Mouse (Mus musculus): ENCODE data around the gene Corin. TPM values are rescaled to one million over a fixed set of nuclear protein-coding genes. Genes with fewer than 3 reads are reported as not detected.

Gene Corin
- polyA plus RNA-seq (2014; fragmentation: Nextera tagmentation; extraction: Ambion mirVana): 1.8 and 3.5 TPM in 2 replicates

DNA sequence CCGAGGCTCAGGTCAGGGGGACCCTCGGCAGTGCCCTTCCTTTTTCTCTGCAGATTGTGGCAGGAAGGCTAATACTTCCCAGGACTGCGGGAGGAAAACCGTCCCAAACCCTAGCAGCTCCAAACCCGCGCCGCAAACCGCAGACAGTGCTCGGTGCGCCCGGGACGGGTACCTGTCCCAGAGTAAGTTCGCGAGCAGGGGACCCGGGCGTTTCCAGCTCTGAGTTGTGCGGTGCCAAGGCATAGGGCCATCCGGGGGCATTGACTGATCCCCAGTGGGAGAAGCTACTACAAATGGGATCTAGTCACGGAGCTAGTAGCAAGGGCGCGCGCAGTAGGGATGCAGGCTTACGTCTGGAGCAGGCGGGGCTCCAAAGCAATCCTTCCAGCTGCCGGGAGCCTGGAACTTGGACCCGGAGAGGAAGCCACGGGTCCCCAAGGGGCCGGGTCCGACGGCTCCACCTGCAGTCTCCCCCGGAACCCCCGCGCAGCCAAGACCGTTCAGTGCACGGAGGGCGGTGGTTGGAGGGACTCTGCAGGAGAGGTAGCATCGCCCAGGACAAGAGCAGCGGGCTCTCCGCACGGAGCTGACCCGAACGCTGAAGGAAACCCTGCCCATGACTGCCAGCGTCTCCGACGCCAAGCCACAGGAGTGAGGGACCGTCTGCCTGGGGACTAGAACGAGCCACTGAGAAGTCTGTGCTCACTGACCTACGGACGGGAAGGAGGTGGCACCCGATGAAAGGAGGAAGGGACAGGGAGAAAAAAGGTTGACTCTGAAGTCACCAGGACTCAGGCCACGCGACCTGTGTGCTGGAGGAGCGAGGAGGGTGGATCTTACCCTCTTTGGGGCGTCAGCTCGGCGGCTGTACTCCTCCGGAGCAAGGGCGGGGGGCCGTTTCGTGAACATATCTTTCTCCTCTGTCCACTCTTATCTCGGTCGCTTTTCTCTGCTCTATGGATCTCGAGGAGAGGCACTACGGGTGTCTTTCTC is at the start of gene Corin:
Gene Corin (minus strand): TSS at position 943 of the 993 bp plus-strand sequence.
- ATAC-seq (ENCODE audit: low FRiP score, low TSS enrichment): peak; percentile 68
- H3K27me3 ChIP-seq (ENCODE audit: control insufficient read depth, insufficient read depth, low read length): peaks cover 25% of the 10 kb centered on the region
- no peaks in the 10 kb centered on the region for H3K9me3 ChIP-seq (ENCODE audit: control insufficient read depth, low read length)
- H3K27ac ChIP-seq (ENCODE audit: low read depth, low read length): no peak within 1 kb of the TSS
- WGBS: 2% methylated on average over 64 of the region's 64 CpGs
- peak within 1 kb of the TSS; percentile 38; the same call in 1 of the 2 replicates for H3K9ac ChIP-seq (ENCODE audit: low read depth, low read length)
- 0 out of 2 replicates have a peak, but pooled peaks cover 5% of the 10 kb centered on the region for H3K4me1 ChIP-seq (ENCODE audit: control insufficient read depth, insufficient read depth, low read length)
- peak within 1 kb of the TSS; percentile 40 for H3K4me3 ChIP-seq (ENCODE audit: low read length)
- peak within 1 kb of the TSS; percentile 63 for H3K4me2 ChIP-seq (replicated peaks; ENCODE audit: low read depth, low read length)
- no peaks in the 10 kb centered on the region for H3K36me3 ChIP-seq (ENCODE audit: control insufficient read depth, insufficient read depth, low read length)

GRCm38 (mm10) chr5:72551209-72551608 is 46.9 kb upstream of the Corin start:
- ATAC-seq (ENCODE audit: low FRiP score, low TSS enrichment): no peak
- Histone ChIP-seq H3K27me3 (ENCODE audit: control insufficient read depth, insufficient read depth, low read length) (no peaks in the 10 kb centered on the region), H3K9ac (ENCODE audit: low read depth, low read length) (no peak overlapping the region), H3K4me2 (replicated peaks; ENCODE audit: low read depth, low read length) (no peak overlapping the region), H3K9me3 (ENCODE audit: control insufficient read depth, low read length) (no peaks in the 10 kb centered on the region), H3K36me3 (ENCODE audit: control insufficient read depth, insufficient read depth, low read length) (peaks cover 39% of the 10 kb centered on the region; the same call in 1 of the 2 replicates), H3K27ac (ENCODE audit: low read depth, low read length) (no peak overlapping the region), H3K4me1 (ENCODE audit: control insufficient read depth, insufficient read depth, low read length) (no peaks in the 10 kb centered on the region), H3K4me3 (ENCODE audit: low read length) (no peak overlapping the region)
- WGBS: 88% methylated on average over 3 of the region's 3 CpGs

GRCm38 (mm10) chr5:72528896-72529295 is 24.6 kb upstream of the Corin start:
- no peak overlapping the region for H3K4me2 ChIP-seq (replicated peaks; ENCODE audit: low read depth, low read length)

GRCm38 (mm10) chr5:72513808-72514207 is 9.5 kb upstream of the Corin start:
- Histone ChIP-seq H3K9ac (ENCODE audit: low read depth, low read length) (no peak overlapping the region), H3K36me3 (ENCODE audit: control insufficient read depth, insufficient read depth, low read length) (peaks cover 29% of the 10 kb centered on the region), H3K4me2 (replicated peaks; ENCODE audit: low read depth, low read length) (no peak overlapping the region), H3K4me3 (ENCODE audit: low read length) (no peak overlapping the region), H3K27me3 (ENCODE audit: control insufficient read depth, insufficient read depth, low read length) (no peaks in the 10 kb centered on the region), H3K9me3 (ENCODE audit: control insufficient read depth, low read length) (no peaks in the 10 kb centered on the region), H3K27ac (ENCODE audit: low read depth, low read length) (no peak overlapping the region), H3K4me1 (ENCODE audit: control insufficient read depth, insufficient read depth, low read length) (no peaks in the 10 kb centered on the region)
- 84% methylated on average over 5 of the region's 5 CpGs for WGBS
- no peak for ATAC-seq (ENCODE audit: low FRiP score, low TSS enrichment)

More at GRCm38 (mm10) chr5:72528896-72529295, 24.6 kb upstream of the Corin start:
- Histone ChIP-seq H3K27me3 (ENCODE audit: control insufficient read depth, insufficient read depth, low read length) (no peaks in the 10 kb centered on the region), H3K36me3 (ENCODE audit: control insufficient read depth, insufficient read depth, low read length) (peaks cover 36% of the 10 kb centered on the region), H3K9ac (ENCODE audit: low read depth, low read length) (no peak overlapping the region), H3K9me3 (ENCODE audit: control insufficient read depth, low read length) (no peaks in the 10 kb centered on the region), H3K27ac (ENCODE audit: low read depth, low read length) (no peak overlapping the region), H3K4me3 (ENCODE audit: low read length) (no peak overlapping the region), H3K4me1 (ENCODE audit: control insufficient read depth, insufficient read depth, low read length) (no peaks in the 10 kb centered on the region)
- 96% methylated on average over 3 of the region's 3 CpGs for WGBS
- no peak for ATAC-seq (ENCODE audit: low FRiP score, low TSS enrichment)

- peak; percentile 18; the same call in 1 of the 2 replicates for ATAC-seq (ENCODE audit: low FRiP score, low TSS enrichment)
- WGBS: 79% methylated on average over 5 of the region's 5 CpGs
- peaks cover 25% of the 10 kb centered on the region for H3K27me3 ChIP-seq (ENCODE audit: control insufficient read depth, insufficient read depth, low read length)
These were observed 1.5 kb upstream of the Corin start for GRCm38 (mm10) chr5:72505740-72506139.

GRCm38 (mm10) chr5:72502778-72503177 is 1.5 kb downstream of the Corin start:
- H3K9me3 ChIP-seq (ENCODE audit: control insufficient read depth, low read length): no peaks in the 10 kb centered on the region
- peak overlapping the region; percentile 63; the same call in 1 of the 2 replicates for H3K4me2 ChIP-seq (replicated peaks; ENCODE audit: low read depth, low read length)
- WGBS: 65% methylated on average over 8 of the region's 8 CpGs
- peaks cover 25% of the 10 kb centered on the region for H3K27me3 ChIP-seq (ENCODE audit: control insufficient read depth, insufficient read depth, low read length)
- H3K4me1 ChIP-seq (ENCODE audit: control insufficient read depth, insufficient read depth, low read length): 0 out of 2 replicates have a peak, but pooled peaks cover 5% of the 10 kb centered on the region
- ATAC-seq (ENCODE audit: low FRiP score, low TSS enrichment): no peak
- no peaks in the 10 kb centered on the region for H3K36me3 ChIP-seq (ENCODE audit: control insufficient read depth, insufficient read depth, low read length)
- H3K9ac ChIP-seq (ENCODE audit: low read depth, low read length): no peak overlapping the region
- H3K27ac ChIP-seq (ENCODE audit: low read depth, low read length): no peak overlapping the region
- H3K4me3 ChIP-seq (ENCODE audit: low read length): 0 out of 2 replicates have a peak overlapping the region, but pooled peaks have one; percentile 40

More at GRCm38 (mm10) chr5:72505740-72506139, 1.5 kb upstream of the Corin start:
- H3K4me2 ChIP-seq (replicated peaks; ENCODE audit: low read depth, low read length): no peak overlapping the region
- 0 out of 2 replicates have a peak, but pooled peaks cover 5% of the 10 kb centered on the region for H3K4me1 ChIP-seq (ENCODE audit: control insufficient read depth, insufficient read depth, low read length)
- no peak overlapping the region for H3K9ac ChIP-seq (ENCODE audit: low read depth, low read length)
- no peak overlapping the region for H3K27ac ChIP-seq (ENCODE audit: low read depth, low read length)
- no peaks in the 10 kb centered on the region for H3K9me3 ChIP-seq (ENCODE audit: control insufficient read depth, low read length)
- no peaks in the 10 kb centered on the region for H3K36me3 ChIP-seq (ENCODE audit: control insufficient read depth, insufficient read depth, low read length)
- no peak overlapping the region for H3K4me3 ChIP-seq (ENCODE audit: low read length)

GRCm38 (mm10) chr5:72501763-72502162 is 2.5 kb downstream of the Corin start:
- H3K9me3 ChIP-seq (ENCODE audit: control insufficient read depth, low read length): no peaks in the 10 kb centered on the region
- H3K36me3 ChIP-seq (ENCODE audit: control insufficient read depth, insufficient read depth, low read length): no peaks in the 10 kb centered on the region
- no peak overlapping the region for H3K27ac ChIP-seq (ENCODE audit: low read depth, low read length)
- H3K4me1 ChIP-seq (ENCODE audit: control insufficient read depth, insufficient read depth, low read length): 0 out of 2 replicates have a peak, but pooled peaks cover 5% of the 10 kb centered on the region
- H3K4me2 ChIP-seq (replicated peaks; ENCODE audit: low read depth, low read length): no peak overlapping the region
- H3K9ac ChIP-seq (ENCODE audit: low read depth, low read length): no peak overlapping the region
- 44% methylated on average over 3 of the region's 3 CpGs for WGBS
- H3K27me3 ChIP-seq (ENCODE audit: control insufficient read depth, insufficient read depth, low read length): peaks cover 25% of the 10 kb centered on the region
- H3K4me3 ChIP-seq (ENCODE audit: low read length): no peak overlapping the region
- ATAC-seq (ENCODE audit: low FRiP score, low TSS enrichment): no peak

DNA sequence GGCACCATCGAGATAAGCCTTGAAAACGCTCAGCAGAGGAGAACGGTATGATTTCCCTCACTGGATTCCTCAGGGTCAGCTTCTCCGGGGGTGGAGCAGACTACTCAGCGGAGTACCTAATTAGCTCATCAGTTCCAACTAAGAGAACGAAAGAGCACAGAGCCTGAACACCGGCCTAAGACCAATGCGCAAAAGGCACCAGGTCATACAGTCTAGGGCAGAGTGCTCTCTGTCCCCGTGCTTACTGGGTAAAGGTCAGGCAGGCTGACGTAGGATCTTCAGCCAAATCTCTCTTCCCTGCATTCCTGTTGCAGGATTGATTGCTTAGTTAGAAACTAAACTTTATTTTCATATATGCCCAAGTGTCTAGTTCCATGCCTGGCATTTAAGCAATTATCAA is 6.0 kb downstream of the Corin start:
- Histone ChIP-seq H3K4me1 (ENCODE audit: control insufficient read depth, insufficient read depth, low read length) (0 out of 2 replicates have a peak, but pooled peaks cover under 1% of the 10 kb centered on the region), H3K36me3 (ENCODE audit: control insufficient read depth, insufficient read depth, low read length) (no peaks in the 10 kb centered on the region), H3K27ac (ENCODE audit: low read depth, low read length) (no peak overlapping the region), H3K27me3 (ENCODE audit: control insufficient read depth, insufficient read depth, low read length) (peaks cover 6% of the 10 kb centered on the region), H3K9me3 (ENCODE audit: control insufficient read depth, low read length) (no peaks in the 10 kb centered on the region), H3K4me3 (ENCODE audit: low read length) (no peak overlapping the region), H3K9ac (ENCODE audit: low read depth, low read length) (no peak overlapping the region), H3K4me2 (replicated peaks; ENCODE audit: low read depth, low read length) (no peak overlapping the region)
- 56% methylated on average over 10 of the region's 10 CpGs for WGBS
- ATAC-seq (ENCODE audit: low FRiP score, low TSS enrichment): no peak

- Histone ChIP-seq H3K9me3 (ENCODE audit: control insufficient read depth, low read length) (no peaks in the 10 kb centered on the region), H3K4me1 (ENCODE audit: control insufficient read depth, insufficient read depth, low read length) (no peaks in the 10 kb centered on the region), H3K27ac (ENCODE audit: low read depth, low read length) (no peak overlapping the region), H3K27me3 (ENCODE audit: control insufficient read depth, insufficient read depth, low read length) (no peaks in the 10 kb centered on the region), H3K4me2 (replicated peaks; ENCODE audit: low read depth, low read length) (no peak overlapping the region), H3K4me3 (ENCODE audit: low read length) (no peak overlapping the region), H3K9ac (ENCODE audit: low read depth, low read length) (no peak overlapping the region), H3K36me3 (ENCODE audit: control insufficient read depth, insufficient read depth, low read length) (no peaks in the 10 kb centered on the region)
- ATAC-seq (ENCODE audit: low FRiP score, low TSS enrichment): no peak
- 78% methylated on average over 4 of the region's 4 CpGs for WGBS
These were observed 7.5 kb downstream of the Corin start for GRCm38 (mm10) chr5:72496756-72497155.
